Mouse (Mus musculus) liver, adult 2 months (tissue): ENCODE data around the gene Oat.
A peak's percentile ranks its signal among the peaks of the same experiment; 100 is the strongest.

ENCODE experiments used
- CTCF ChIP-seq: fragments of 200-500 bp; IDR thresholded peaks from 2 replicates; pipeline ENCODE4 v1.5.1; 2011; ENCODE audit warnings: low read depth, low read length, control low read depth
- POLR2A ChIP-seq: fragments of 200-500 bp; IDR thresholded peaks from 2 replicates; pipeline ENCODE4 v1.6.1; 2011; ENCODE audit warnings: low read length, control low read depth; ENCODE audit not compliant: insufficient read depth; ENCODE audit errors: extremely low read depth

DNA sequence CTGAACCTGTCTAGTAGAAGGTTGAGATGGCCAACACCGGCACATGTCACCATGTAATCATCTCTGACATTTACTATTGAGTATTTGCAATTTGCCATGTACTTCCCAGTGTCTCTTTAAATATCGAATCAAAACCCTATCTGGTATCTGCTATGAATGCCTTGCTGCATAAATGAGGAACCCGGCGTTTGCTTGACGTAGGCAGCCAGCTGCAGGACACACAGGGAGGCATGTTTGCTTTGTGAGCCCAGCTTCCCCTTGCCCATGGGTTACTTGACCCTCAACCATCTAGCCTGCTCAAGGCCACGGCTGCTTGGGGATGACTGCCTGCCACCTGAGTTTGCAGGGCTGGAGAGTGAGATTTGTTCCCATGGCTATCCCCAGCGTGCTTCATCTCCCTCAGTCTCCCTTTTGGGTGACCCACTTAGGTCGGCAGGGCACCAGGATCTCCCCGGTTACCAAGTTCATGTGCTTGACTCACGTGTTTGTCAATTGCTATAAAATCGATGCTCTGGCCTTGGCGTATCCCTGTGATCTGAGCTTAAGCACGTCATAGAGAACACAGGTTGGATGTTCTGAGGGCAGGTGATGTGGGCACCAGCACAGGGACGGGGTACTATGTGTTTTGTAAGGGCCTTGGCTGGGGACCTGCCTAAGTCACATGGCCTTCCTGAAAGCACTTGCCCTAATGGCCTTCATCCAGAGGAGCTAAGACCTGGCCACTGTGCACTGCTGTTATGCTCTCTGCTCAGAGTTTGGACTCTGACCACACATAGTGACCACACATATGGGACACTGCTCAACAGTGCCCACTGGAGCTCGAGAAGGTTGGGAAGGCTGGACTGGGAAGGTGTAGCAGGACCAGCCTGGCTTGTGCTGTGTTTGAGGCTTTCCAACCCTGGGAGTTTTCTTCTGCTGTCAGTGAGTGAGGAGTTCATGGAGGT lies 44.0 kb upstream of the Oat start:
- TF ChIP-seq POLR2A = no peak
- TF ChIP-seq CTCF = peak; percentile 47
